Mouse (Mus musculus) right cerebral cortex, postnatal 10 days (tissue): ENCODE measurements around the gene Retnla.
"Not testable (repeated sequence)": the region's sequence is repeated elsewhere in the genome, so short reads cannot be mapped to it uniquely, and the experiment has no call there.

ENCODE experiments used
- DNase-seq, 2 experiments: peaks; one replicate each; pipeline ENCODE4 v3.0.0; 2021; ENCODE audit warnings: low spot score in 2 of 2

The Retnla gene

DNA sequence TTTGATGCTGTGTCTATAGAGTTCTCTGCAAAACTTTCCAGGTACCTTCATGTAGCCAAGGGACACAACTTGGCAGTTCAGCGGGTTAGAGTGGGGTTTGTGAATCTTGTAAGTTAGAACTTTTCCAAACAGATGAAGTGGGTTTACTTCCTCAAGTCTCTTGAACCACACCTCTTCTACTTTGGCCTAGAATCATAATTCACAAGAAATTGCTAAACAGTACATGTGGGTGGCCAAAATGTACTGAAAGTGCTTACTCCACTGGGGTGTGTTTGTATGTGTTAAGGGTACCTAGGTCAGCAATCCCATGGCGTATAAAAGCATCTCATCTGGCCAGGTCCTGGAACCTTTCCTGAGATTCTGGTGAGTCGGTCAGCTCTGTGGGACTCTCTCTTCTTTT lies at the start of gene Retnla:
Gene Retnla (plus strand): TSS at position 286 of the 400 bp plus-strand sequence.
- DNase-seq, result no peak

DNA sequence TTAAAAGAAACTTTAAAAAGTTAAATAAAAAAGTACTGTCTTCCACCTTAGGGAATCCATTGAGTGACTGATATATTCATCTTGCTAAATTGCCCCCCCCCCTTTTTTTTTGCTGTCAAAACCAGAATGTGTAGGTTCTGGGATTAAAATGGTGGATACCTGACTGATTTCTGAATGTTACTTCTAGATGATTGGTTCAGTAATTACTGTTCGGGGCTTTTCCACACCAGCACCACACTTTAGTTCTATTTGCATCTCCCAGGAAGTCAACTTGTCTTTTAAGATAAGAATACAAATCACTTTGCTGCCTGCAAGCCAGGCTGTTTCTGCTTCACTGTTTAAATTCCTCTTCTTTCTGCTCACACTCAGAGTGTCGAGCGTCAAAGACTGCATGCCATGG lies 44.1 kb upstream of the Retnla start:
- DNase-seq, result no peak

DNA sequence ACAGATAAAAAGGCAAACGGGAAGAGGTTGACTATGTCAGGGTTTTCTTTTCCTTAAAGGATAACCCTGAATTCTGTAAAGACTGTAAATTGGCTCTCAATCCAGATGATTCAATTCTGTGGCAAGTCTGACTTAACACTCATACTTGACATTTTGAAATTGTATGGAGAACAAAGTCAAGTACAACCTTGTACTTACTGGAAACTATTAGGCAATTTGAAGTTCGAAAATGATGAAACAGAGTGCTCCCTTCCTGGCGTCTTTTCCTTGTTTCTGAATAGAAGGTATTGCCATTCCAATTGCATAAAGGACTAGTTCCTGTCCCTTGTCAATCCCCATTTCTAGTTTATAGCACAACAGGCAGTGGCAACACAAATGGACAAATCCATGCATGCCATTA lies 42.9 kb upstream of the Retnla start:
- no peak for DNase-seq

- DNase-seq, result no peak
Measured at GRCm38 (mm10) chr16:48800906-48801305, 41.4 kb upstream of the Retnla start.

DNA sequence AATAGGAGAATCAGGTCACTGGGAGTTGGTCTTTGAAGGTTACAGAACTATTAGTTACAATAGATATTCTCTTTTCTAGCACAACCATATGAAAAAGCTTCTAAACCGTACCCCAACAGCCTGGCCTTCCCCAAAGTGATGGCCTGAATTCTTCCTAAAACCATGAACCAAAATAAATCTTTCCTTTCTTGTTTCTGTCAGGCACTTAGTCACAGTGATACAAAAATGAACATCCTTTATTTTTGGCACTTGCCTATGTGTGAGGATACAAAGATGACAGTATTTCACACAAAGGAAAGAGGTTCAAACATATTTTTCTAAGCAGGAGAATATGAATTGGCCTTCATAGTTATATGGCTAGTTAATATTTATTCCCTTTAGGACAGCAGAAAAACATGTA lies 36.9 kb upstream of the Retnla start:
- DNase-seq, result no peak

DNA sequence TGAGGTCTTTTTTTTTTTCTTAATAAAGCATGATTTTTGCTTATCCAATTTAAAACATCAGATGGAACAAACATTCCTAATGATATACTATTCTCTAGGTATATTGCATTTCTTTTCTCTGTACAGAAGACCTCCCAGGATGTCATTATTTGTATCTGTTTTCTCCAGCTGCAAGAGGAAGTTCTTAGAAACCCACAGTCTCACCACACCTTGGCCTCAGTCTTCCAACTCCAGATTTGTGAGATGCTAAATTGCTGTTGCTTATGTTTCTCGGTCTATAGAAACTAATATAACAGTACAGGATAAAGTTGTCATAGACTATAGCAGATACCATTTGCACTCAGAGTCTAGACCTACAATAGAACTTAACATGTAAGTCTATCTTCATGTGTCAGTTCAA lies 35.8 kb upstream of the Retnla start:
- no peak for DNase-seq

GRCm38 (mm10) chr16:48809374-48809773 lies 33.0 kb upstream of the Retnla start:
- DNase-seq, result peak in 1 of 2 experiments; percentile 31

DNA sequence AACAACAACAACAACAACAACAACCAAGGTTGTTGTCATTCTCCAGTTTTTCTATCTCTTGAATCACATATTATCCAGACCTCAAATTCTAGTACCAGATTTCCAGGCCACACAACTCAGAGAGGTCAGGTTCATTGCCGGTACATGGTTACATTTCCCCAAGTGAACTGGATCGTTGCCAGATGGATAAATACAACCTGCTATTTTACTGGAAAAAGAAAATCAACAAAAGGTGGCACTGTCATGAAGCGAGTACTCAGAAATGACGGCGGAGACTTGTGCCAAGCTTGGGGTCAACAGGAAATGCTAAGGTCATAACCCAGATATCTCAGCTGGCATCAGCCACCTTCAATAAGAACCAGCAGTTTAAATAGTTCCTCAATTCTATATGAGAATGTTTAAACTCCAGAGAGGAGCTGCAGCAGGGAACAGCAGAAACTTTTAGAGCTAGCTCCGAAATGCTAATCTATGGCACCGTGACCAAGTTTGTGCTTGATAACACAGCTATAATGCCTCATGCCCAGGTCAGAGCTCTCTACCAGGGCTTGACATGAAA lies 30.4 kb upstream of the Retnla start:
- no peak for DNase-seq

GRCm38 (mm10) chr16:48816695-48817094 lies 25.7 kb upstream of the Retnla start, which contains the start of gene Retnlb:
Gene Retnlb (plus strand): TSS chr16:48816856.
- DNase-seq, result no peak

DNA sequence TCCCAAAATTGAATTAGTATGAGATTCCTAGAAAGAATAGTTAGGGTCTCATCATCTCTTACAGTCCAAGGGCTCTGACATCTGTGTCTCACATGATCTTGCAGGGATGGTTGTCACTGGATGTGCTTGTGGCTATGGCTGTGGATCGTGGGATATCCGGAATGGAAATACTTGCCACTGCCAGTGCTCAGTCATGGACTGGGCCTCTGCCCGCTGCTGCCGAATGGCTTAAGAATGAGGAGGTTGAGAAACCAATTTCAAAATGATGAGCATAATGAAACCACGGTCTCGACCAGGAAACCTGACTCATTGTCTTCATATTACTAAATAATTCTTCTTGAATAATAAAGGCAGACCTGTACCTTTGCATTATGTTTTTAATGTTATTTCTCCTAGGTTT lies 23.8 kb upstream of the Retnla start:
- DNase-seq, result no peak

GRCm38 (mm10) chr16:48826474-48826873 lies 15.9 kb upstream of the Retnla start:
- no peak for DNase-seq

GRCm38 (mm10) chr16:48827625-48828024 lies 14.7 kb upstream of the Retnla start:
- no peak for DNase-seq

GRCm38 (mm10) chr16:48829060-48829459 lies 13.3 kb upstream of the Retnla start:
- DNase-seq, result no peak

DNA sequence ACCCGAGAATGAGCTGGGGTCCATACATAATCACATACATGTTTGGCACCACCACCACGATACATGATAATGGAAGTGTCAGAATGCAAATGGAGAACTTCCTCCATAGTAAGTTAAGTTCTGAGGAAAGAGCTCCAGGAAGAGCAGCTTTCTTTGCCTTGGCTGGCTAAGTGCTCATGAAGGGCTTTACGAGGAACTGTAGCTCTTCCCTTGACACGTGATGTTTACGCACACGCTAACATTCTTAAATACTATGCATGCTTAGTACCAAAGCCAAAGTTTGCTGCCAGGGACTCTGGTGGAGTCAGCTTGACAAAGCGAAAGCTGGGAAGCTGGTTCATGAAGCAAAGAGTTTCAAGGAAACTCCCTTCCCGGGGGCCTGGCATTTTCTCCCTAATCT lies 10.3 kb upstream of the Retnla start:
- no peak for DNase-seq

DNA sequence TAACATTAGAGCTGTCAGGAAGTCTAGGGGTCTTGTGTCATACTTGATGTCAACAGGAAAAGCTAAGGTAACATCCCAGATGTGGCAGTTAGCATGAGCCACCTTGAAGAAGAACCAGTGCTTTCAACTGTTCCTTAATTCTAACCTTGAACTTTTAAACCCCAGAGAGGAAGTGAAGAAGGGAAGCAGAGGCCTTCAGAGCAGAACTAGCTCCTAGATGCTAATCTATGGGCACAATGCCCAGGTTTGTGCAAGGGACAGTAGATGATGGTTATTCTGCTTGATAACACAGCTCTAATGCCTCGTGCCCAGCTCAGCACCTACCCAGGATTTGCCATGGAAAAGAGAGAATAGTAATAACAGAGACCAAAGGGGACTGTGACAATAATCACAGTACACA lies 8.7 kb upstream of the Retnla start:
- not testable (repeated sequence) for DNase-seq

- no peak for DNase-seq
Measured at GRCm38 (mm10) chr16:48843671-48844386, 1.5 kb downstream of the Retnla start.

DNA sequence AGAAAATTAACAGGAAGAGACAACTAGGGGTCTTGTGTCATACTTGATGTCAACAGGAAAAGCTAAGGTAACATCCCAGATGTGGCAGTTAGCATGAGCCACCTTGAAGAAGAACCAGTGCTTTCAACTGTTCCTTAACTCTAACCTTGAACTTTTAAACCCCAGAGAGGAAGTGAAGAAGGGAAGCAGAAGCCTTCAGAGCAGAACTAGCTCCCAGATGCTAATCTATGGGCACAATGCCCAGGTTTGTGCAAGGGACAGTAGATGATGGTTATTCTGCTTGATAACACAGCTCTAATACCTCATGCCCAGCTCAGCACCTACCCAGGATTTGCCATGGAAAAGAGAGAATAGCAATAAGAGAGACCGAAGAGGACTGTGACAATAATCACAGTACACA lies 22.7 kb downstream of the Retnla start:
- DNase-seq, result not testable (repeated sequence)

DNA sequence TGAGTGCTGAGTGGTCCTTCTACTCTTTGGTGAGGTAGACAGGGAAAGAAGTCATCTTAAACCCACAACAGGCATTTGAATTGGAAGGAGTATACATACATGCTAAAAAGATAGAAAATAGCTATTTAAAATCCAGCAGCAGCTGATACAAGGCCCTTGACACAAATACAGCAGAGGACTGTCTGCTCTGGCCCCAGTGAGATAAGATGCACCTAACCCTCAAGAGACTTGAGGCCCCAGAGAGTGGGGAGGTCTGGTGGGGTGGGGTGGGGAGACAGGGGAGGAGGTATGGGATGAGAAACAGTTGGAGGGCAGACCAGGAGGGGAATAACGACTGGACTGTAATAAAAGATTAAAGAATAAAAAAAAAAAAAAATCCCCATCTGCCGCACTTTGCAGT lies 25.3 kb downstream of the Retnla start:
- no peak for DNase-seq

GRCm38 (mm10) chr16:48868663-48869062 lies 26.3 kb downstream of the Retnla start:
- no peak for DNase-seq

DNA sequence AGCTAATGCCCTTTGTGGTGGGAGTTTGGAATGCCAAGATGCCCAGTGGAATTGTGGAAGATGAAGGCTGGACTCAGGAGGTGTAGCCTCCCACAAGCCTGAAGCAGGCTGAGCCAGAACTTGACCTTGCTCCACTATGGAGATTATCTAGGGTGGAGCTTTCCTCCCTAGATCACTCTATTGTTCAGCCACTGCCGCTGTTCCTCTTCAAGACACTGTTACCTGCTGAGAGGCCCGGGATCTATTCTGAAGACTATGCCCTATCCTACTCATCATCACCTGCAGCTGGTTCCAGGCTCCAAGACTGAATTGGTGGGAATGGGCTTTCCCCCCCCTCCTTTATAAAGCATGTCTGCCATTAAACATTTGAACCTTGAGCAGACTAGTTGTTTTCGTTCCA lies 27.3 kb downstream of the Retnla start:
- no peak for DNase-seq

- no peak for DNase-seq
Measured at GRCm38 (mm10) chr16:48871754-48872153, 29.4 kb downstream of the Retnla start.

- no peak for DNase-seq
Measured at GRCm38 (mm10) chr16:48872321-48872720, 30.0 kb downstream of the Retnla start, which contains the start of gene Retnlg. Gene Retnlg (plus strand): TSS chr16:48872621.

GRCm38 (mm10) chr16:48890733-48891132 lies 48.4 kb downstream of the Retnla start:
- DNase-seq, result no peak
